Comparison of ENCODE assay signal across 9 mouse cellular contexts in the genomic region with DNA sequence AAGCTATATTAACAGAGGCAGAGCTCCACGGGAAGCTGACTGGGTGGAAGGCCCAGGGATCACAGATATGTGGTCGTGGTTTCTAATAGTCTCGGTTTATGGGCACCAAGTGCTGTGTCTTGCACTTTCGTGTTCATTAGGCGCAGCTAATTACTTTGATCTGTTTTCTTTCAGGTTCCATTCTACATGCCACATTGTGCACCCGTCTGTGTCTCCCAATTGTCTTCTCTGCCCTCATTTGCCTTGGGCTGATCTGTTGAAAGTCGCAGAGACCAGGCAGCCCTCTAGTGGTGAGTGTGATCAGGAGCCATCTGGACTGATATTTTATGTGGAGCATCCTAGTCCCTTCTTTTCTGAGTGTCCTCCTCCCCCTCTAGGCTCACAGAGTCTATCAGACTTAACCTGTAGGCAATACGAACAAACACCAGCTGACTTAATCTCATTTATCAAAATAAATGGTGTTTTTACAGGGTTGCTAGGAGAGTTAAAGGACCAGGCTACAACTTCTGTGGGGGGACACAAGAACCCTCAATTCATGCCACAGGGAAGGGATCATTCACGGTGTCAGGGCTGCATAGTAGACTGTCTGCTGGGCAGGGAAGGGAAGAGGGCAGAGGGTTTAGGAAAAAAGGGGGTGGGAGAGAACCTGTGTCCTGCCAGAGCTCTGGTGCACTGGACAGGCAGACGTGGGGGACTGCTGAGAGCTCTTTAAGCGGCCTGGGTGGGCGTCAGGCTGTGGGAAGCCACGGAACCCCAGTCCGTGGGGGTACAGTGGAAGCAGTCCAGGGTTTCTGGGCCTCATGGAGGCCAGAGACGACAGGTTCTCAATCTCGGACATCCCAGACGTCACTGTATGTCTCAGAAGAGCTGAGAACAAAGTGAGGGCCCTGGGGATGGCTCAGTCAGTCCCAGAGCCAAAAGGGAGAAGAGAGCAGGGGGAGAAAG. TPM values are rescaled to one million over a fixed set of nuclear protein-coding genes. Genes with fewer than 3 reads are reported as not detected.
DNase-seq lines count a peak whose midpoint lies in the region; ATAC-seq and TF ChIP-seq lines count a peak whose summit lies in the region.
"Had no signal": no experiment of that assay in that cellular context is flagged by ENCODE, and none has a peak within 500 bp of the region (broad histone marks: within the 10 kb centered on the region; RNA-seq: fewer than 3 reads in every experiment).

No protein-coding gene starts in this region.

- H3K4me3 ChIP-seq in testis, adult 2 months (ENCODE audit: control insufficient read depth, low read depth, low read length) = no peak overlapping the region
- no peak overlapping the region for H3K4me3 ChIP-seq in forebrain, embryonic 10.5 days
- no peak overlapping the region for H3K4me3 ChIP-seq in hindbrain, embryonic 15.5 days

- peaks cover 7% of the 10 kb centered on the region for H3K9me3 ChIP-seq in forebrain, embryonic 10.5 days
- no peaks in the 10 kb centered on the region for H3K9me3 ChIP-seq in hindbrain, embryonic 15.5 days

- no peak overlapping the region for H3K4me2 ChIP-seq in hindbrain, embryonic 15.5 days

- no peak overlapping the region for H3K27ac ChIP-seq in testis, adult 2 months (ENCODE audit: control insufficient read depth, insufficient read depth, low read depth, low read length)
- H3K27ac ChIP-seq in forebrain, embryonic 10.5 days = peak overlapping the region; percentile 40; the same call in 1 of the 2 replicates
- H3K27ac ChIP-seq in hindbrain, embryonic 15.5 days (replicated peaks) = no peak overlapping the region
- H3K27ac ChIP-seq: macrophage had no signal

- peak; percentile 74; the same call in 1 of the 2 replicates for ATAC-seq in hindbrain, embryonic 15.5 days (ENCODE audit: low FRiP score, low read depth)

- no peaks in the 10 kb centered on the region for H3K36me3 ChIP-seq in testis, adult 2 months (ENCODE audit: control insufficient read depth, insufficient read depth, low read length)
- H3K36me3 ChIP-seq in forebrain, embryonic 10.5 days (replicated peaks) = no peaks in the 10 kb centered on the region
- H3K36me3 ChIP-seq in hindbrain, embryonic 15.5 days = no peaks in the 10 kb centered on the region

- H3K9ac ChIP-seq in hindbrain, embryonic 15.5 days = no peak overlapping the region

- H3K27me3 ChIP-seq in testis, adult 2 months (ENCODE audit: control insufficient read depth, insufficient read depth, low read length) = no peaks in the 10 kb centered on the region
- no peaks in the 10 kb centered on the region for H3K27me3 ChIP-seq in forebrain, embryonic 10.5 days (ENCODE audit: poor library complexity, severe bottlenecking)
- no peaks in the 10 kb centered on the region for H3K27me3 ChIP-seq in hindbrain, embryonic 15.5 days

- whole genome bisulfite sequencing in forebrain, embryonic 10.5 days = 71% methylated on average over 17 of the region's 17 CpGs
- 57% methylated on average over 17 of the region's 17 CpGs for WGBS in hindbrain, embryonic 15.5 days

- TF ChIP-seq CTCF in testis, adult 2 months (IDR thresholded peaks at IDR 0.05; ENCODE audit: control insufficient read depth, insufficient read depth, insufficient replicate concordance, low read depth, low read length) = peak; percentile 21; the same call in 1 of the 2 replicates

- no peaks in the 10 kb centered on the region for H3K4me1 ChIP-seq in testis, adult 2 months (ENCODE audit: control insufficient read depth, insufficient read depth, low read length)
- H3K4me1 ChIP-seq in forebrain, embryonic 10.5 days = peaks cover 8% of the 10 kb centered on the region
- H3K4me1 ChIP-seq in hindbrain, embryonic 15.5 days (replicated peaks) = no peaks in the 10 kb centered on the region

- no peak for DNase-seq in testis, postnatal 14 days (ENCODE audit: low spot score)
- DNase-seq in adipocyte (ENCODE audit: low spot score) = peak; percentile 39
- peak; percentile 32 for DNase-seq in forebrain, embryonic 10.5 days (ENCODE audit: extremely low spot score, low spot score)
- DNase-seq in lung, adult 18-20 months = peak; percentile 24 to 30
- DNase-seq in retina, postnatal 7 days (ENCODE audit: low read depth, low spot score) = peak; percentile 45
- DNase-seq in ovary, postnatal 14 days (ENCODE audit: low spot score) = no peak

- TF ChIP-seq POLR2A in testis, adult 2 months (IDR thresholded peaks at IDR 0.05; ENCODE audit: control insufficient read depth, low read depth, low read length) = no peak

RNA-seq across cellular contexts. Expression of a gene that starts 18.2 kb away (rescaled TPM):
- not detected in 2 replicates for polyA plus RNA-seq in testis, adult 2 months (2012; rRNA removed)
- not detected in 2 replicates for polyA plus RNA-seq in forebrain, embryonic 10.5 days (2016; fragmentation: Nextera tagmentation; extraction: Ambion mirVana)
- polyA plus RNA-seq in hindbrain, embryonic 15.5 days (2015; fragmentation: Nextera tagmentation; extraction: Ambion mirVana) = not detected in 2 replicates
- polyA plus RNA-seq: macrophage had no signal

Comparison
In these comparisons a context has a peak if more than half of its experiments do, and no peak if none do; other contexts are left out.
1. DNase-seq: peak in adipocyte (single experiment), forebrain, embryonic 10.5 days (single experiment), lung, adult 18-20 months (2 of 2) and retina, postnatal 7 days (single experiment); none in testis, postnatal 14 days (single experiment) and ovary, postnatal 14 days (single experiment).